Mouse (Mus musculus): ENCODE measurements at regions not wholly inside any gene's neighbourhood (a gene's known extent, or its start where the extent isn't known, plus 50 kb on each side); places are given as distances from the start of the nearest gene placed in this dataset.

- TF ChIP-seq ZC3H11A (IDR thresholded peaks at IDR 0.05; ENCODE audit: low read depth, low read length), result no peak
Measured at GRCm38 (mm10) chr9:90698439-90698838, 427.8 kb upstream of the Tbc1d2b start (continued).

- Histone ChIP-seq H3K9ac (ENCODE audit: control insufficient read depth, low read depth, low read length, poor library complexity, severe bottlenecking) (no peak overlapping the region), H3K9me3 (replicated peaks; ENCODE audit: insufficient read depth, low read length) (no peaks in the 10 kb centered on the region), H3K27ac (ENCODE audit: control insufficient read depth, low read depth, low read length) (no peak overlapping the region), H3K27me3 (ENCODE audit: control insufficient read depth in 1 of 2, insufficient read depth in 2 of 2, low read length in 2 of 2) (no peaks in the 10 kb centered on the region), H3K4me1 (ENCODE audit: control insufficient read depth in 1 of 2, insufficient read depth in 2 of 2, low read length in 2 of 2) (no peaks in the 10 kb centered on the region), H3K4me3 (ENCODE audit: control insufficient read depth in 1 of 2, insufficient read depth in 1 of 2, low read depth in 2 of 2, low read length in 2 of 2) (no peak overlapping the region), H3K36me3 (ENCODE audit: control insufficient read depth in 1 of 2, insufficient read depth in 2 of 2, low read length in 2 of 2) (no peaks in the 10 kb centered on the region), H3K79me2 (ENCODE audit: control insufficient read depth, insufficient read depth, low read length, poor library complexity) (no peaks in the 10 kb centered on the region)
- peak; percentile 52 for DNase-seq (ENCODE audit: low read depth, low spot score)
- TF ChIP-seq ZC3H11A (IDR thresholded peaks at IDR 0.05; ENCODE audit: low read depth, low read length), result peak; percentile 45
- peak; percentile 63 for TF ChIP-seq SMC3 (IDR thresholded peaks at IDR 0.05; ENCODE audit: low read depth, low read length)
- TF ChIP-seq POLR2A (IDR thresholded peaks at IDR 0.05; ENCODE audit: control insufficient read depth in 1 of 2, insufficient read depth in 1 of 2, low read depth in 1 of 2, low read length in 2 of 2, poor library complexity in 1 of 2), result no peak
- peak; percentile 11 to 65 (median 45); a peak in 4 of 6 replicates for TF ChIP-seq CTCF (IDR thresholded peaks at IDR 0.05 in 2 of 3, conservative IDR thresholded peaks at IDR 0.05 in 1 of 3; ENCODE audit: control insufficient read depth in 1 of 3, insufficient read depth in 1 of 3, low read depth in 2 of 3, low read length in 3 of 3, poor library complexity in 1 of 3, severe bottlenecking in 1 of 3)
- TF ChIP-seq RAD21 (IDR thresholded peaks at IDR 0.05; ENCODE audit: low read depth, low read length), result peak; percentile 67
Measured at GRCm38 (mm10) chr9:90699064-90699463, 428.5 kb upstream of the Tbc1d2b start.

GRCm38 (mm10) chr9:90700236-90701179 is 429.9 kb upstream of the Tbc1d2b start:
- peak; percentile 10 for DNase-seq (ENCODE audit: low read depth, low spot score)
- H3K27me3 ChIP-seq (ENCODE audit: control insufficient read depth in 1 of 2, insufficient read depth in 2 of 2, low read length in 2 of 2), result no peaks in the 10 kb centered on the region
- H3K36me3 ChIP-seq (ENCODE audit: control insufficient read depth in 1 of 2, insufficient read depth in 2 of 2, low read length in 2 of 2), result no peaks in the 10 kb centered on the region
- TF ChIP-seq TBP (IDR thresholded peaks at IDR 0.05; ENCODE audit: low read depth, low read length), result no peak
- no peak for TF ChIP-seq TAL1 (IDR thresholded peaks at IDR 0.05; ENCODE audit: low read length)
- TF ChIP-seq POLR2A (IDR thresholded peaks at IDR 0.05; ENCODE audit: control insufficient read depth in 1 of 2, insufficient read depth in 1 of 2, low read depth in 1 of 2, low read length in 2 of 2, poor library complexity in 1 of 2), result no peak
- TF ChIP-seq MYC (IDR thresholded peaks at IDR 0.05; ENCODE audit: low read depth, low read length), result no peak
- TF ChIP-seq ELF1 (IDR thresholded peaks at IDR 0.05; ENCODE audit: low read depth, low read length), result no peak
- no peak for TF ChIP-seq MAX (IDR thresholded peaks at IDR 0.05; ENCODE audit: low read length)
- TF ChIP-seq SIN3A (IDR thresholded peaks at IDR 0.05; ENCODE audit: low read length), result no peak
- peak; percentile 39 for TF ChIP-seq SMC3 (IDR thresholded peaks at IDR 0.05; ENCODE audit: low read depth, low read length)
- TF ChIP-seq RAD21 (IDR thresholded peaks at IDR 0.05; ENCODE audit: low read depth, low read length), result peak; percentile 48
- TF ChIP-seq ZMIZ1 (IDR thresholded peaks at IDR 0.05; ENCODE audit: low read depth, low read length), result no peak
- peak; percentile 41; the same call in 1 of the 2 replicates for TF ChIP-seq ZC3H11A (IDR thresholded peaks at IDR 0.05; ENCODE audit: low read depth, low read length)
- TF ChIP-seq CHD2 (IDR thresholded peaks at IDR 0.05; ENCODE audit: low read length), result no peak
- no peak for TF ChIP-seq ZNF384 (IDR thresholded peaks at IDR 0.05; ENCODE audit: low read depth, low read length)
- no peak for TF ChIP-seq NELFE (IDR thresholded peaks at IDR 0.05; ENCODE audit: low read depth, low read length)
- TF ChIP-seq RCOR1 (IDR thresholded peaks at IDR 0.05; ENCODE audit: low read depth, low read length), result no peak
- TF ChIP-seq CTCF (IDR thresholded peaks at IDR 0.05 in 2 of 3, conservative IDR thresholded peaks at IDR 0.05 in 1 of 3; ENCODE audit: control insufficient read depth in 1 of 3, insufficient read depth in 1 of 3, low read depth in 2 of 3, low read length in 3 of 3, poor library complexity in 1 of 3, severe bottlenecking in 1 of 3), result peak in 1 of 3 experiments; percentile 44; a peak in 2 of 6 replicates
- H3K27ac ChIP-seq (ENCODE audit: control insufficient read depth, low read depth, low read length), result no peak overlapping the region
- H3K9me3 ChIP-seq (replicated peaks; ENCODE audit: insufficient read depth, low read length), result no peaks in the 10 kb centered on the region
- no peak overlapping the region for H3K4me3 ChIP-seq (ENCODE audit: control insufficient read depth in 1 of 2, insufficient read depth in 1 of 2, low read depth in 2 of 2, low read length in 2 of 2)
- H3K79me2 ChIP-seq (ENCODE audit: control insufficient read depth, insufficient read depth, low read length, poor library complexity), result no peaks in the 10 kb centered on the region
- H3K9ac ChIP-seq (ENCODE audit: control insufficient read depth, low read depth, low read length, poor library complexity, severe bottlenecking), result no peak overlapping the region
- H3K4me1 ChIP-seq (ENCODE audit: control insufficient read depth in 1 of 2, insufficient read depth in 2 of 2, low read length in 2 of 2), result no peaks in the 10 kb centered on the region

Measured in MEL (cell line).